Mouse (Mus musculus): Measurements from ENCODE around the gene Ccdc62. TPM values are rescaled to one million over a fixed set of nuclear protein-coding genes. Genes with fewer than 3 reads are reported as not detected.

Ccdc62 gene
- polyA plus RNA-seq, 1 experiment, result 2.3 TPM

DNA sequence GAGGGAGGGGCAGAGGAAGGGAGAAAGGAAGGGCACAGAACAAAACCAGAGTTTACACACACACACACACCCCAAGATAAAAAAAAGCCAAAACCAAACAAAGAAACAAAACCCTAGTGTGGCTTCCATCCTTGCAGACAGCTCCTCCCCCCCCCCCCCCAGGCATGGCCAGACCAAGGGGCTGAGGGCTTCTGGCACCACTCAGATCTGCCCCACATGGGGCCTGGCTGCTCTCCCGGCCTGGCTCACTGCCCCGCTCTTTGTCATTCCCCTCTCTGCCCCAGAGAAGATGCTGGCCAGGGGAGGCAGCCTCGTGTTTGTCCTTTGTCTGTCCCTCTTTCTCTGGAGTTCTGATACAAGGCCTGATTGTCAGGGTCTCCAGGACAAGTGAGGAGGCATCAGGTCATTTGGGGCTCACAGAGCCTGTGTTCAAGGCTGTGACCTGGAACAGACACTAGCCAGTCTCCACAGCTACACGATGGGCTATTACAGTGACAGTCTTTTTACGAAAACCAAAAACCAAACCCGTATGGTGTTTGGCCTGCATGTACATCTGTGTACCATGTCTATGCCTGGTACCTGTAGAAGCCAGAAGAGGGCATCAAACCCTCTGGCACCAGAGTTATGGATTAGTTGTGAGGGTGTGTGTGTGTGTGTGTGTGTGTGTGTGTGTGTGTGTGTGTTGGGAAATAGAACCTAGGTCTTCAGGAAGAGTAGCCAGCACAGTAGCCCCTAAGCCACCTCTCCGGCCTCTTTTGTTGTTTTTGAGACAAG, 63.0 kb downstream of the Ccdc62 start:
- Histone ChIP-seq H3K4me1 (replicated peaks; ENCODE audit: control insufficient read depth, insufficient read depth, low read length) (no peaks in the 10 kb centered on the region), H3K4me3 (ENCODE audit: control insufficient read depth, insufficient read depth, low read length) (no peak overlapping the region), H3K27ac (ENCODE audit: control insufficient read depth, insufficient read depth, low read length) (no peak overlapping the region), H3K27me3 (ENCODE audit: control insufficient read depth, insufficient read depth, low read length) (no peaks in the 10 kb centered on the region), H3K36me3 (ENCODE audit: control insufficient read depth, insufficient read depth, low read length) (no peaks in the 10 kb centered on the region)
- TF ChIP-seq CTCF (IDR thresholded peaks at IDR 0.05; ENCODE audit: borderline replicate concordance, control insufficient read depth, extremely low read depth, insufficient read depth, low read length, poor library complexity) (no peak), POLR2A (IDR thresholded peaks at IDR 0.05; ENCODE audit: control insufficient read depth, extremely low read depth, insufficient read depth, low read length, poor library complexity) (no peak)
- no peak for DNase-seq
- 94% methylated on average over 7 of the region's 7 CpGs for WGBS

DNA sequence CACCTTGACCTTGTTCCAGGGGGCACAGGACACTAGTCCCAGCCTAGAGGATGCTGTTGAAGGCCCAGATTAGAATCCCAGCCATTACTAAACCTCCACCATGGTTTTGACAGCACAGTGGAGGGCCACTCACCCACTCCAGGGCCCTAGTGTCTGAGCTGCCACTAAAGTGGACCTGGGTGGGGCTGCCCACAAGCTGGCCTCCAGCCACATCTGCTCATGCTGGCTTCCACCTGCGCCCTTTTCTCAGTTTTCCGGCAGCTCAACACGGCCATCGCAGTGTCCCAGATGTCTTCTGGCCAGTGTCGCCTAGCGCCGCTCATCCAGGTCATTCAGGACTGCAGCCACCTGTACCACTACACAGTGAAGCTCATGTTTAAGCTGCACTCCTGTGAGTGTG, 64.0 kb downstream of the Ccdc62 start:
- H3K36me3 ChIP-seq (ENCODE audit: control insufficient read depth, insufficient read depth, low read length), result no peaks in the 10 kb centered on the region

DNA sequence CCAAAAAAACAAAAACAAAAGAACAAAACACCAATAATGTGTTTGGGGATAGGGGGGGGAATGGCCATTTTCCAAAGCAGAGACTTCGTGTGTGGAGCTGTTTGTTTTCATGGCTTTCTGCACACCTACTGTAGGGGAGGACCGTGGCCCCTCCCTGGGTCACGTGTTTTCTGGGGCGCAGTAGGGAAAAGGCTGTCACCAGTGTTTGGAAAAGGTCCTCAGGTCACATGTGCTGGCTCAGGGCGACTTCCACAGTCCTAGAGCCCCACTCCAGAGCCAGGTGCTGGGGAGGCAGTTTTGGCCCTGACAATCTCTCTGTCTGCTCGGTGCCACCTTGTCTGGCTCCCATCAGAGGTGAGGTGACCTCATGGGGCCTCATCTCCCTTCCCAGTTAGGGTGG, 64.9 kb downstream of the Ccdc62 start:
- H3K4me3 ChIP-seq (ENCODE audit: control insufficient read depth, insufficient read depth, low read length), result no peak overlapping the region
- H3K27ac ChIP-seq (ENCODE audit: control insufficient read depth, insufficient read depth, low read length), result no peak overlapping the region
- no peaks in the 10 kb centered on the region for H3K4me1 ChIP-seq (replicated peaks; ENCODE audit: control insufficient read depth, insufficient read depth, low read length)
- no peaks in the 10 kb centered on the region for H3K36me3 ChIP-seq (ENCODE audit: control insufficient read depth, insufficient read depth, low read length)
- no peaks in the 10 kb centered on the region for H3K27me3 ChIP-seq (ENCODE audit: control insufficient read depth, insufficient read depth, low read length)
- no peak for DNase-seq
- 94% methylated on average over 6 of the region's 6 CpGs for WGBS
- TF ChIP-seq CTCF (IDR thresholded peaks at IDR 0.05; ENCODE audit: borderline replicate concordance, control insufficient read depth, extremely low read depth, insufficient read depth, low read length, poor library complexity), result no peak
- TF ChIP-seq POLR2A (IDR thresholded peaks at IDR 0.05; ENCODE audit: control insufficient read depth, extremely low read depth, insufficient read depth, low read length, poor library complexity), result no peak

More for the DNA sequence above, 64.0 kb downstream of the Ccdc62 start:
- DNase-seq, result no peak
- Histone ChIP-seq H3K4me1 (replicated peaks; ENCODE audit: control insufficient read depth, insufficient read depth, low read length) (no peaks in the 10 kb centered on the region), H3K27ac (ENCODE audit: control insufficient read depth, insufficient read depth, low read length) (no peak overlapping the region), H3K4me3 (ENCODE audit: control insufficient read depth, insufficient read depth, low read length) (no peak overlapping the region), H3K27me3 (ENCODE audit: control insufficient read depth, insufficient read depth, low read length) (no peaks in the 10 kb centered on the region)
- TF ChIP-seq CTCF (IDR thresholded peaks at IDR 0.05; ENCODE audit: borderline replicate concordance, control insufficient read depth, extremely low read depth, insufficient read depth, low read length, poor library complexity) (no peak), POLR2A (IDR thresholded peaks at IDR 0.05; ENCODE audit: control insufficient read depth, extremely low read depth, insufficient read depth, low read length, poor library complexity) (no peak)
- WGBS, result 97% methylated on average over 7 of the region's 7 CpGs

DNA sequence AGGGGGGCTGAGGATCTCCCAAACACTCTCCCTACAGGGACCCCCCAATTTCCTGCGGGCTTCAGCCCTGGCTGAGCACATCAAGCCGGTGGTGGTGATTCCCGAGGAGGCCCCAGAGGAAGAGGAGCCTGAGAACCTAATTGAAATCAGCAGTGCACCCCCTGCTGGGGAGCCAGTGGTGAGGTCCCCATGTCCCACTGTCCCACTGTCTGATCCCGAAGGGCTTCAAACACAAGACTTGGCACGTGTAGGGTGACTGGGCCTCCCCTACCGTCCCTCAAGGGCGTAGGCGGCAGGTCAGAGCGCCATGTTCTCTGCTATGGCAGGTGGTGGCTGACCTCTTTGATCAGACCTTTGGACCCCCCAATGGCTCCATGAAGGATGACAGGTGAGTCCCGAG, 65.7 kb downstream of the Ccdc62 start:
- peak; percentile 27 for DNase-seq
- Histone ChIP-seq H3K27ac (ENCODE audit: control insufficient read depth, insufficient read depth, low read length) (no peak overlapping the region), H3K4me1 (replicated peaks; ENCODE audit: control insufficient read depth, insufficient read depth, low read length) (no peaks in the 10 kb centered on the region; the same call in 1 of the 2 replicates), H3K27me3 (ENCODE audit: control insufficient read depth, insufficient read depth, low read length) (no peaks in the 10 kb centered on the region), H3K36me3 (ENCODE audit: control insufficient read depth, insufficient read depth, low read length) (no peaks in the 10 kb centered on the region), H3K4me3 (ENCODE audit: control insufficient read depth, insufficient read depth, low read length) (no peak overlapping the region)
- no peak for TF ChIP-seq POLR2A (IDR thresholded peaks at IDR 0.05; ENCODE audit: control insufficient read depth, extremely low read depth, insufficient read depth, low read length, poor library complexity)
- WGBS, result 98% methylated on average over 10 of the region's 10 CpGs

DNA sequence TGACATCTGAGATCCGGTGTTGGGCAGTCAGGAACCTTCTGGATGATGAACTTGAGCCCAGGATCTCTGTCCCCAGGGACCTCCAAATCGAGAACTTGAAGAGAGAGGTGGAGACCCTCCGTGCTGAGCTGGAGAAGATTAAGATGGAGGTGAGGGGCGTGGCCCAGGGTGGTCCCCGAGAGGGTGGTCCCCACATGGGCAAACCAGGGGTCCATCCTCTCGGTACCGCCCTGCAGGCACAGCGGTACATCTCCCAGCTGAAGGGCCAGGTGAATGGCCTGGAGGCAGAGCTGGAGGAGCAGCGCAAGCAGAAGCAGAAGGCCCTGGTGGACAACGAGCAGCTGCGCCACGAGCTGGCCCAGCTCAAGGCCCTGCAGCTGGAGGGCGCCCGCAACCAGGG, 66.2 kb downstream of the Ccdc62 start:
- Histone ChIP-seq H3K27ac (ENCODE audit: control insufficient read depth, insufficient read depth, low read length) (no peak overlapping the region), H3K4me3 (ENCODE audit: control insufficient read depth, insufficient read depth, low read length) (no peak overlapping the region), H3K27me3 (ENCODE audit: control insufficient read depth, insufficient read depth, low read length) (no peaks in the 10 kb centered on the region), H3K4me1 (replicated peaks; ENCODE audit: control insufficient read depth, insufficient read depth, low read length) (no peaks in the 10 kb centered on the region; the same call in 1 of the 2 replicates), H3K36me3 (ENCODE audit: control insufficient read depth, insufficient read depth, low read length) (no peaks in the 10 kb centered on the region)
- no peak for DNase-seq
- 96% methylated on average over 14 of the region's 14 CpGs for WGBS
- TF ChIP-seq CTCF (IDR thresholded peaks at IDR 0.05; ENCODE audit: borderline replicate concordance, control insufficient read depth, extremely low read depth, insufficient read depth, low read length, poor library complexity) (no peak), POLR2A (IDR thresholded peaks at IDR 0.05; ENCODE audit: control insufficient read depth, extremely low read depth, insufficient read depth, low read length, poor library complexity) (no peak)

DNA sequence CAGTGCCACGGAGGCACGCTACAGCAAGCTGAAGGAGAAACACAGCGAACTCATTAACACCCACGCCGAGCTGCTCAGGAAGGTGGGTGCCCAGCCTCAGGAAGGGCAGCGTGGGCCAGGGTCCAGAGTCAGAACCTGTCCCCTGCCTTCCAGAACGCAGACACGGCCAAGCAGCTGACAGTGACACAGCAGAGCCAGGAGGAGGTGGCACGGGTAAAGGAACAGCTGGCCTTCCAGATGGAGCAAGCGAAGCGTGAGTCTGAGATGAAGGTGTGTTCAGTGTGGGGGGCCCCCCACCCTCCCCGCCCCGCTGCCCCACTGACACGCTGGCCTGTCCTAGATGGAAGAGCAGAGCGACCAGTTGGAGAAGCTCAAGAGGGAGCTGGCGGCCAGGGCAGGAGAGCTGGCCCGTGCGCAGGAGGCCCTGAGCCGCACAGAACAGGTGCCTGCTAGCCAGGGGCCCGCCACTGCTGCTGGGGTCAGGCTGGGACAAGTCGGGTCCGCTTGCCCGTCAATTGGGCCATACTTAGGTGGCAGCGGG, 66.8 kb downstream of the Ccdc62 start:
- H3K27me3 ChIP-seq (ENCODE audit: control insufficient read depth, insufficient read depth, low read length), result no peaks in the 10 kb centered on the region
- H3K27ac ChIP-seq (ENCODE audit: control insufficient read depth, insufficient read depth, low read length), result no peak overlapping the region
- H3K36me3 ChIP-seq (ENCODE audit: control insufficient read depth, insufficient read depth, low read length), result no peaks in the 10 kb centered on the region
- DNase-seq, result no peak
- H3K4me1 ChIP-seq (replicated peaks; ENCODE audit: control insufficient read depth, insufficient read depth, low read length), result no peaks in the 10 kb centered on the region; the same call in 1 of the 2 replicates
- WGBS, result 96% methylated on average over 24 of the region's 24 CpGs
- TF ChIP-seq CTCF (IDR thresholded peaks at IDR 0.05; ENCODE audit: borderline replicate concordance, control insufficient read depth, extremely low read depth, insufficient read depth, low read length, poor library complexity) (no peak), POLR2A (IDR thresholded peaks at IDR 0.05; ENCODE audit: control insufficient read depth, extremely low read depth, insufficient read depth, low read length, poor library complexity) (no peak)
- H3K4me3 ChIP-seq (ENCODE audit: control insufficient read depth, insufficient read depth, low read length), result no peak overlapping the region
